Mouse (Mus musculus): ENCODE results near the gene Cdh15. TPM values are rescaled to one million over a fixed set of nuclear protein-coding genes. Genes with fewer than 3 reads are reported as not detected.
A peak's percentile ranks its signal among the peaks of the same experiment; 100 is the strongest.

The Cdh15 gene
- polyA plus RNA-seq, 1 experiment from 2014 or later = 0.51 TPM

- Histone ChIP-seq H3K36me3 (ENCODE audit: control insufficient read depth, insufficient read depth, low read length) (no peaks in the 10 kb centered on the region), H3K27ac (ENCODE audit: low read depth) (no peak overlapping the region), H3K9me3 (ENCODE audit: control insufficient read depth, low read length) (no peaks in the 10 kb centered on the region), H3K27me3 (replicated peaks; ENCODE audit: control insufficient read depth, insufficient read depth, low read length) (no peaks in the 10 kb centered on the region), H3K4me1 (replicated peaks; ENCODE audit: control insufficient read depth, insufficient read depth, low read length) (no peaks in the 10 kb centered on the region), H3K4me2 (ENCODE audit: low read length) (no peak overlapping the region), H3K4me3 (ENCODE audit: low read depth, low read length) (no peak overlapping the region), H3K9ac (ENCODE audit: low read length) (no peak overlapping the region)
- WGBS = 44% methylated on average over 8 of the region's 8 CpGs
- ATAC-seq (replicated peaks; ENCODE audit: low FRiP score, low TSS enrichment, low read depth) = peak; percentile 69
- DNase-seq (ENCODE audit: low spot score) = peak; percentile 99
Measured at GRCm38 (mm10) chr8:122830349-122831061, 17.3 kb upstream of the Cdh15 start.

- Histone ChIP-seq H3K27ac (ENCODE audit: low read depth) (no peak overlapping the region), H3K9ac (ENCODE audit: low read length) (no peak overlapping the region), H3K36me3 (ENCODE audit: control insufficient read depth, insufficient read depth, low read length) (no peaks in the 10 kb centered on the region), H3K27me3 (replicated peaks; ENCODE audit: control insufficient read depth, insufficient read depth, low read length) (no peaks in the 10 kb centered on the region), H3K4me2 (ENCODE audit: low read length) (no peak overlapping the region), H3K4me1 (replicated peaks; ENCODE audit: control insufficient read depth, insufficient read depth, low read length) (no peaks in the 10 kb centered on the region), H3K9me3 (ENCODE audit: control insufficient read depth, low read length) (no peaks in the 10 kb centered on the region), H3K4me3 (ENCODE audit: low read depth, low read length) (no peak overlapping the region)
- DNase-seq (ENCODE audit: low spot score) (no peak), ATAC-seq (replicated peaks; ENCODE audit: low FRiP score, low TSS enrichment, low read depth) (no peak)
- WGBS = 83% methylated on average over 8 of the region's 8 CpGs
Measured at GRCm38 (mm10) chr8:122834416-122834815, 13.3 kb upstream of the Cdh15 start.

- Histone ChIP-seq H3K36me3 (ENCODE audit: control insufficient read depth, insufficient read depth, low read length) (no peaks in the 10 kb centered on the region), H3K27ac (ENCODE audit: low read depth) (no peak overlapping the region), H3K4me1 (replicated peaks; ENCODE audit: control insufficient read depth, insufficient read depth, low read length) (no peaks in the 10 kb centered on the region), H3K4me3 (ENCODE audit: low read depth, low read length) (no peak overlapping the region), H3K27me3 (replicated peaks; ENCODE audit: control insufficient read depth, insufficient read depth, low read length) (no peaks in the 10 kb centered on the region), H3K9me3 (ENCODE audit: control insufficient read depth, low read length) (no peaks in the 10 kb centered on the region), H3K4me2 (ENCODE audit: low read length) (no peak overlapping the region), H3K9ac (ENCODE audit: low read length) (no peak overlapping the region)
- DNase-seq (ENCODE audit: low spot score) = peak; percentile 79
- WGBS = 36% methylated on average over 7 of the region's 8 CpGs
- ATAC-seq (replicated peaks; ENCODE audit: low FRiP score, low TSS enrichment, low read depth) = no peak
Measured at GRCm38 (mm10) chr8:122834971-122835370, 12.8 kb upstream of the Cdh15 start.

GRCm38 (mm10) chr8:122836199-122836598, 11.6 kb upstream of the Cdh15 start:
- ATAC-seq (replicated peaks; ENCODE audit: low FRiP score, low TSS enrichment, low read depth) = no peak
- H3K4me3 ChIP-seq (ENCODE audit: low read depth, low read length) = no peak overlapping the region
- 82% methylated on average over 12 of the region's 12 CpGs for WGBS
- no peaks in the 10 kb centered on the region for H3K27me3 ChIP-seq (replicated peaks; ENCODE audit: control insufficient read depth, insufficient read depth, low read length)
- no peak overlapping the region for H3K9ac ChIP-seq (ENCODE audit: low read length)
- H3K4me1 ChIP-seq (replicated peaks; ENCODE audit: control insufficient read depth, insufficient read depth, low read length) = no peaks in the 10 kb centered on the region
- H3K27ac ChIP-seq (ENCODE audit: low read depth) = no peak overlapping the region
- no peaks in the 10 kb centered on the region for H3K36me3 ChIP-seq (ENCODE audit: control insufficient read depth, insufficient read depth, low read length)
- no peak for DNase-seq (ENCODE audit: low spot score)
- H3K4me2 ChIP-seq (ENCODE audit: low read length) = no peak overlapping the region
- H3K9me3 ChIP-seq (ENCODE audit: control insufficient read depth, low read length) = no peaks in the 10 kb centered on the region

GRCm38 (mm10) chr8:122836696-122837095, 11.1 kb upstream of the Cdh15 start:
- Histone ChIP-seq H3K9me3 (ENCODE audit: control insufficient read depth, low read length) (no peaks in the 10 kb centered on the region), H3K27ac (ENCODE audit: low read depth) (no peak overlapping the region), H3K9ac (ENCODE audit: low read length) (no peak overlapping the region), H3K36me3 (ENCODE audit: control insufficient read depth, insufficient read depth, low read length) (no peaks in the 10 kb centered on the region), H3K27me3 (replicated peaks; ENCODE audit: control insufficient read depth, insufficient read depth, low read length) (no peaks in the 10 kb centered on the region), H3K4me3 (ENCODE audit: low read depth, low read length) (no peak overlapping the region), H3K4me1 (replicated peaks; ENCODE audit: control insufficient read depth, insufficient read depth, low read length) (no peaks in the 10 kb centered on the region), H3K4me2 (ENCODE audit: low read length) (no peak overlapping the region)
- no peak for DNase-seq (ENCODE audit: low spot score)
- no peak for ATAC-seq (replicated peaks; ENCODE audit: low FRiP score, low TSS enrichment, low read depth)
- 81% methylated on average over 13 of the region's 13 CpGs for WGBS

- no peak overlapping the region for H3K4me2 ChIP-seq (ENCODE audit: low read length)
- 67% methylated on average over 3 of the region's 3 CpGs for WGBS
- H3K27me3 ChIP-seq (replicated peaks; ENCODE audit: control insufficient read depth, insufficient read depth, low read length) = no peaks in the 10 kb centered on the region
- ATAC-seq (replicated peaks; ENCODE audit: low FRiP score, low TSS enrichment, low read depth) (no peak), DNase-seq (ENCODE audit: low spot score) (no peak)
- H3K27ac ChIP-seq (ENCODE audit: low read depth) = no peak overlapping the region
- no peak overlapping the region for H3K9ac ChIP-seq (ENCODE audit: low read length)
- H3K36me3 ChIP-seq (ENCODE audit: control insufficient read depth, insufficient read depth, low read length) = no peaks in the 10 kb centered on the region
- no peaks in the 10 kb centered on the region for H3K4me1 ChIP-seq (replicated peaks; ENCODE audit: control insufficient read depth, insufficient read depth, low read length)
- H3K9me3 ChIP-seq (ENCODE audit: control insufficient read depth, low read length) = no peaks in the 10 kb centered on the region
- no peak overlapping the region for H3K4me3 ChIP-seq (ENCODE audit: low read depth, low read length)
Measured at GRCm38 (mm10) chr8:122844161-122844560, 3.6 kb upstream of the Cdh15 start.

GRCm38 (mm10) chr8:122845662-122846061, 2.1 kb upstream of the Cdh15 start:
- H3K36me3 ChIP-seq (ENCODE audit: control insufficient read depth, insufficient read depth, low read length) = no peaks in the 10 kb centered on the region
- H3K27me3 ChIP-seq (replicated peaks; ENCODE audit: control insufficient read depth, insufficient read depth, low read length) = no peaks in the 10 kb centered on the region
- 61% methylated on average over 4 of the region's 4 CpGs for WGBS
- no peaks in the 10 kb centered on the region for H3K4me1 ChIP-seq (replicated peaks; ENCODE audit: control insufficient read depth, insufficient read depth, low read length)
- ATAC-seq (replicated peaks; ENCODE audit: low FRiP score, low TSS enrichment, low read depth) = 0 out of 2 replicates have a peak, but pooled peaks have one; percentile 22
- H3K4me2 ChIP-seq (ENCODE audit: low read length) = no peak overlapping the region
- no peak overlapping the region for H3K9ac ChIP-seq (ENCODE audit: low read length)
- H3K9me3 ChIP-seq (ENCODE audit: control insufficient read depth, low read length) = no peaks in the 10 kb centered on the region
- no peak overlapping the region for H3K27ac ChIP-seq (ENCODE audit: low read depth)
- no peak overlapping the region for H3K4me3 ChIP-seq (ENCODE audit: low read depth, low read length)
- DNase-seq (ENCODE audit: low spot score) = peak; percentile 61

GRCm38 (mm10) chr8:122849152-122849910, 1.6 kb downstream of the Cdh15 start:
- no peak overlapping the region for H3K4me2 ChIP-seq (ENCODE audit: low read length)
- no peaks in the 10 kb centered on the region for H3K27me3 ChIP-seq (replicated peaks; ENCODE audit: control insufficient read depth, insufficient read depth, low read length)
- H3K27ac ChIP-seq (ENCODE audit: low read depth) = no peak overlapping the region
- H3K9me3 ChIP-seq (ENCODE audit: control insufficient read depth, low read length) = no peaks in the 10 kb centered on the region
- 68% methylated on average over 11 of the region's 11 CpGs for WGBS
- DNase-seq (ENCODE audit: low spot score) = no peak
- H3K36me3 ChIP-seq (ENCODE audit: control insufficient read depth, insufficient read depth, low read length) = no peaks in the 10 kb centered on the region
- no peak overlapping the region for H3K9ac ChIP-seq (ENCODE audit: low read length)
- no peak for ATAC-seq (replicated peaks; ENCODE audit: low FRiP score, low TSS enrichment, low read depth)
- no peak overlapping the region for H3K4me3 ChIP-seq (ENCODE audit: low read depth, low read length)
- peaks cover 2% of the 10 kb centered on the region; the same call in 1 of the 2 replicates for H3K4me1 ChIP-seq (replicated peaks; ENCODE audit: control insufficient read depth, insufficient read depth, low read length)

Data from intestine, embryonic 14.5 days (tissue).